Mouse (Mus musculus) midbrain, postnatal 0 days (tissue): ENCODE measurements around the gene Shld2. TPM values are rescaled to one million over a fixed set of nuclear protein-coding genes. Genes with fewer than 3 reads are reported as not detected.
"Not testable (repeated sequence)": the region's sequence is repeated elsewhere in the genome, so short reads cannot be mapped to it uniquely, and the experiment has no call there.

Source experiments
- ATAC-seq: fragments of 200-750 bp; cut with Nextera tagmentation; 2 replicates; pipeline ENCODE4 v1.8.0; 2017; ENCODE audit warnings: moderate number of reproducible peaks, mild to moderate bottlenecking, moderate TSS enrichment, moderate library complexity; ENCODE audit not compliant: low FRiP score
- DNase-seq: peaks from one replicate; pipeline ENCODE4 v3.0.0-alpha.2; 2015; ENCODE audit warnings: low spot score
- H3K27ac ChIP-seq: fragments of 300-500 bp; sonication (generic); 2 replicates; pipeline ENCODE4 v1.5.1; 2014; ENCODE audit warnings: low read depth, mild to moderate bottlenecking, low read length, mixed read lengths
- H3K27me3 ChIP-seq: fragments of 300-500 bp; sonication (generic); 2 replicates; pipeline ENCODE4 v1.6.1; 2014; ENCODE audit warnings: low read length, control low read depth, mixed read lengths; ENCODE audit not compliant: insufficient read depth
- H3K36me3 ChIP-seq: fragments of 300-500 bp; sonication (generic); 2 replicates; pipeline ENCODE4 v1.6.1; 2014; ENCODE audit warnings: low read length, control low read depth, mixed read lengths; ENCODE audit not compliant: insufficient read depth
- H3K4me1 ChIP-seq: fragments of 300-500 bp; sonication (generic); 2 replicates; pipeline ENCODE4 v1.6.1; 2014; ENCODE audit warnings: mild to moderate bottlenecking, control low read depth, antibody characterized with exemption, low read length, mixed read lengths; ENCODE audit not compliant: insufficient read depth
- H3K4me2 ChIP-seq: fragments of 300-500 bp; sonication (generic); 2 replicates; pipeline ENCODE4 v1.6.1; 2014; ENCODE audit warnings: low read depth, mild to moderate bottlenecking, low read length, mixed read lengths; ENCODE audit not compliant: poor library complexity, severe bottlenecking
- H3K4me3 ChIP-seq: fragments of 300-500 bp; sonication (generic); 2 replicates; pipeline ENCODE4 v1.5.1; 2014; ENCODE audit warnings: low read depth, mild to moderate bottlenecking, low read length, moderate library complexity
- H3K9ac ChIP-seq: fragments of 300-500 bp; sonication (generic); replicated peaks from 2 replicates; pipeline ENCODE4 v1.6.1; 2014; ENCODE audit warnings: mild to moderate bottlenecking, low read length, moderate library complexity, mixed read lengths; ENCODE audit not compliant: poor library complexity, severe bottlenecking
- H3K9me3 ChIP-seq: fragments of 300-500 bp; sonication (generic); 2 replicates; pipeline ENCODE4 v1.6.1; 2016; ENCODE audit warnings: low read length, control low read depth
- CTCF ChIP-seq: IDR thresholded peaks from 2 replicates; pipeline ENCODE4 v1.5.1; 2016; ENCODE audit warnings: antibody characterized with exemption, mild to moderate bottlenecking
- WGBS: fragments of 180-500 bp; shearing (Covaris S2); extraction: QIAGEN DNeasy Blood & Tissue Kit; methylation state at CpG from one replicate; pipeline ENCODE4 v1.1.7; 2014; 5-methylcytosine and 5-hydroxymethylcytosine counted together
- polyA plus RNA-seq: library from polyadenylated mRNA; unstranded; fragments of >200 nt; fragmentation: Nextera tagmentation; extraction: Ambion mirVana; gene quantifications from 2 replicates; pipeline ENCODE4 v1.2.1, GENCODE M21; 2015
- total RNA-seq: library from RNA; depleted of rRNA; stranded (reverse); fragments of >200 nt; gene quantifications from 2 replicates; pipeline ENCODE4 v1.2.3, GENCODE M21; 2014

Shld2 gene
- total and polyA plus RNA-seq, 2 experiments from 2014 or later: 6.4 to 8.5 TPM

GRCm38 (mm10) chr14:34317431-34317830 is 7.1 kb upstream of the Shld2 start:
- no peak for ATAC-seq
- 82% methylated on average over 3 of the region's 3 CpGs for WGBS

GRCm38 (mm10) chr14:34316346-34316745 is 6.1 kb upstream of the Shld2 start:
- no peak overlapping the region for H3K9ac ChIP-seq
- H3K9me3 ChIP-seq: no peaks in the 10 kb centered on the region
- ATAC-seq (no peak), DNase-seq (no peak)
- no peak overlapping the region for H3K4me3 ChIP-seq
- H3K4me2 ChIP-seq: no peak overlapping the region
- no peaks in the 10 kb centered on the region for H3K27me3 ChIP-seq
- peaks cover 12% of the 10 kb centered on the region; the same call in 1 of the 2 replicates for H3K4me1 ChIP-seq
- TF ChIP-seq CTCF: no peak
- WGBS: 98% methylated on average over 2 of the region's 2 CpGs
- H3K27ac ChIP-seq: no peak overlapping the region
- H3K36me3 ChIP-seq: peaks cover 3% of the 10 kb centered on the region; the same call in 1 of the 2 replicates

More at GRCm38 (mm10) chr14:34317431-34317830, 7.1 kb upstream of the Shld2 start:
- no peak for DNase-seq
- H3K4me1 ChIP-seq: peaks cover 12% of the 10 kb centered on the region; the same call in 1 of the 2 replicates
- no peaks in the 10 kb centered on the region for H3K27me3 ChIP-seq
- no peak overlapping the region for H3K9ac ChIP-seq
- H3K9me3 ChIP-seq: no peaks in the 10 kb centered on the region
- H3K4me2 ChIP-seq: no peak overlapping the region
- H3K36me3 ChIP-seq: peaks cover 3% of the 10 kb centered on the region; the same call in 1 of the 2 replicates
- no peak overlapping the region for H3K27ac ChIP-seq
- H3K4me3 ChIP-seq: no peak overlapping the region
- TF ChIP-seq CTCF: no peak

GRCm38 (mm10) chr14:34314796-34315195 is 4.5 kb upstream of the Shld2 start:
- no peaks in the 10 kb centered on the region for H3K9me3 ChIP-seq
- no peak for ATAC-seq
- H3K4me2 ChIP-seq: peak overlapping the region; percentile 20
- no peaks in the 10 kb centered on the region for H3K27me3 ChIP-seq
- TF ChIP-seq CTCF: no peak
- H3K9ac ChIP-seq: no peak overlapping the region
- H3K36me3 ChIP-seq: peaks cover 3% of the 10 kb centered on the region; the same call in 1 of the 2 replicates
- no peak overlapping the region for H3K27ac ChIP-seq
- peaks cover 12% of the 10 kb centered on the region; the same call in 1 of the 2 replicates for H3K4me1 ChIP-seq
- DNase-seq: no peak
- no peak overlapping the region for H3K4me3 ChIP-seq
- 85% methylated on average over 3 of the region's 3 CpGs for WGBS

GRCm38 (mm10) chr14:34314383-34314782 is 4.1 kb upstream of the Shld2 start:
- not testable (repeated sequence) for H3K4me3 ChIP-seq
- Histone ChIP-seq H3K4me2 (peak overlapping the region; percentile 29), H3K4me1 (peaks cover 12% of the 10 kb centered on the region; the same call in 1 of the 2 replicates)

GRCm38 (mm10) chr14:34313612-34314011 is 3.3 kb upstream of the Shld2 start:
- Histone ChIP-seq H3K27me3 (no peaks in the 10 kb centered on the region), H3K4me2 (peak overlapping the region; percentile 29), H3K9ac (no peak overlapping the region), H3K27ac (no peak overlapping the region), H3K4me3 (peak overlapping the region; percentile 98; the same call in 1 of the 2 replicates), H3K9me3 (no peaks in the 10 kb centered on the region), H3K36me3 (no peaks in the 10 kb centered on the region), H3K4me1 (peaks cover 12% of the 10 kb centered on the region; the same call in 1 of the 2 replicates)
- ATAC-seq (no peak), DNase-seq (no peak)
- WGBS: 75% methylated on average over 3 of the region's 3 CpGs
- TF ChIP-seq CTCF: no peak

More at GRCm38 (mm10) chr14:34314383-34314782, 4.1 kb upstream of the Shld2 start:
- not testable (repeated sequence) for H3K9ac ChIP-seq, H3K9me3 ChIP-seq, ATAC-seq, DNase-seq, H3K27ac ChIP-seq, H3K36me3 ChIP-seq, H3K27me3 ChIP-seq
- 93% methylated on average over 8 of the region's 8 CpGs for WGBS

GRCm38 (mm10) chr14:34312339-34313048 is 2.2 kb upstream of the Shld2 start:
- peaks cover 12% of the 10 kb centered on the region; the same call in 1 of the 2 replicates for H3K4me1 ChIP-seq
- peak overlapping the region; percentile 82 for H3K4me2 ChIP-seq
- 18% methylated on average over 5 of the region's 6 CpGs for WGBS
- H3K36me3 ChIP-seq: no peaks in the 10 kb centered on the region
- H3K9me3 ChIP-seq: no peaks in the 10 kb centered on the region
- DNase-seq (no peak), ATAC-seq (no peak)
- peak overlapping the region; percentile 98 for H3K4me3 ChIP-seq
- peak overlapping the region; percentile 44 for H3K9ac ChIP-seq
- TF ChIP-seq CTCF: no peak
- no peaks in the 10 kb centered on the region for H3K27me3 ChIP-seq
- 0 out of 2 replicates have a peak overlapping the region, but pooled peaks have one; percentile 38 for H3K27ac ChIP-seq
